Mouse (Mus musculus) erythroblast, embryonic 14.5 days (primary cell): Measurements from ENCODE around the gene Camsap1. TPM values are rescaled to one million over a fixed set of nuclear protein-coding genes. Genes with fewer than 3 reads are reported as not detected.

Experiments
- H3K27me3 ChIP-seq: 2 replicates; pipeline ENCODE4 v1.6.1; 2012; ENCODE audit warnings: inconsistent platforms; ENCODE audit not compliant: control insufficient read depth
- H3K36me3 ChIP-seq: 2 replicates; pipeline ENCODE4 v1.6.1; 2012; ENCODE audit warnings: mild to moderate bottlenecking, inconsistent platforms; ENCODE audit not compliant: control insufficient read depth
- H3K4me1 ChIP-seq: 2 replicates; pipeline ENCODE4 v1.6.1; 2012; ENCODE audit warnings: inconsistent platforms; ENCODE audit not compliant: control insufficient read depth
- H3K4me3 ChIP-seq: replicated peaks from 2 replicates; pipeline ENCODE3; 2012; ENCODE audit warnings: moderate library complexity, mild to moderate bottlenecking, inconsistent platforms
- H3K9me3 ChIP-seq: 2 replicates; pipeline ENCODE4 v1.6.1; 2012; ENCODE audit warnings: low read length, inconsistent platforms, mixed read lengths; ENCODE audit not compliant: control insufficient read depth
- GATA1 ChIP-seq: IDR thresholded peaks from 2 replicates; pipeline ENCODE4 v1.6.1; 2012; ENCODE audit warnings: low read length, inconsistent platforms, mixed read lengths
- TAL1 ChIP-seq: IDR thresholded peaks from 3 replicates; pipeline ENCODE4 v1.6.1; 2012; ENCODE audit warnings: low read length, inconsistent platforms, mixed read lengths
- polyA plus RNA-seq: library from polyadenylated mRNA; stranded (reverse); fragments of >175 nt; gene quantifications from 2 replicates; pipeline ENCODE4 v1.2.3, GENCODE M21; 2012

The Camsap1 gene
- polyA plus RNA-seq, 1 experiment: 0.75 TPM

GRCm38 (mm10) chr2:25986601-25987000 lies 3.5 kb upstream of the Camsap1 start:
- H3K36me3 ChIP-seq: peaks cover 2% of the 10 kb centered on the region
- no peak for TF ChIP-seq TAL1
- no peak for TF ChIP-seq GATA1
- H3K27me3 ChIP-seq: peaks cover 3% of the 10 kb centered on the region
- no peak overlapping the region for H3K4me3 ChIP-seq
- H3K9me3 ChIP-seq: no peaks in the 10 kb centered on the region
- H3K4me1 ChIP-seq: peaks cover 26% of the 10 kb centered on the region

- Histone ChIP-seq H3K4me1 (peaks cover 59% of the 10 kb centered on the region), H3K4me3 (peak overlapping the region; percentile 92), H3K36me3 (peaks cover 32% of the 10 kb centered on the region), H3K9me3 (no peaks in the 10 kb centered on the region), H3K27me3 (peaks cover 3% of the 10 kb centered on the region)
- TF ChIP-seq GATA1 (no peak), TAL1 (no peak)
Observed at GRCm38 (mm10) chr2:25982426-25983091, 523 bp downstream of the Camsap1 start.

- Histone ChIP-seq H3K4me3 (peak overlapping the region; percentile 92), H3K9me3 (no peaks in the 10 kb centered on the region), H3K36me3 (peaks cover 33% of the 10 kb centered on the region), H3K27me3 (peaks cover 3% of the 10 kb centered on the region), H3K4me1 (peaks cover 61% of the 10 kb centered on the region)
- TF ChIP-seq TAL1 (no peak), GATA1 (no peak)
Observed at GRCm38 (mm10) chr2:25982052-25982425, 1.0 kb downstream of the Camsap1 start.

GRCm38 (mm10) chr2:25978997-25979396 lies 4.1 kb downstream of the Camsap1 start:
- H3K4me3 ChIP-seq: no peak overlapping the region
- peaks cover 47% of the 10 kb centered on the region for H3K36me3 ChIP-seq
- H3K4me1 ChIP-seq: peaks cover 73% of the 10 kb centered on the region
- no peaks in the 10 kb centered on the region for H3K9me3 ChIP-seq
- TF ChIP-seq TAL1 (no peak), GATA1 (no peak)
- H3K27me3 ChIP-seq: no peaks in the 10 kb centered on the region

- Histone ChIP-seq H3K27me3 (no peaks in the 10 kb centered on the region), H3K36me3 (peaks cover 60% of the 10 kb centered on the region), H3K9me3 (no peaks in the 10 kb centered on the region), H3K4me3 (no peak overlapping the region), H3K4me1 (peaks cover 76% of the 10 kb centered on the region)
- TF ChIP-seq TAL1 (no peak), GATA1 (no peak)
Observed at GRCm38 (mm10) chr2:25977587-25978239, 5.4 kb downstream of the Camsap1 start.

GRCm38 (mm10) chr2:25975141-25975770 lies 7.8 kb downstream of the Camsap1 start:
- peaks cover 72% of the 10 kb centered on the region for H3K36me3 ChIP-seq
- peaks cover 65% of the 10 kb centered on the region for H3K4me1 ChIP-seq
- no peaks in the 10 kb centered on the region for H3K9me3 ChIP-seq
- H3K4me3 ChIP-seq: no peak overlapping the region
- no peak for TF ChIP-seq TAL1
- no peak for TF ChIP-seq GATA1
- no peaks in the 10 kb centered on the region for H3K27me3 ChIP-seq

GRCm38 (mm10) chr2:25970426-25970825 lies 12.7 kb downstream of the Camsap1 start:
- Histone ChIP-seq H3K9me3 (no peaks in the 10 kb centered on the region), H3K4me1 (peaks cover 34% of the 10 kb centered on the region), H3K36me3 (peaks cover 78% of the 10 kb centered on the region), H3K27me3 (no peaks in the 10 kb centered on the region), H3K4me3 (no peak overlapping the region)
- TF ChIP-seq GATA1: no peak
- TF ChIP-seq TAL1: no peak

- H3K4me3 ChIP-seq: no peak overlapping the region
- no peaks in the 10 kb centered on the region for H3K27me3 ChIP-seq
- TF ChIP-seq GATA1: no peak
- no peak for TF ChIP-seq TAL1
- H3K36me3 ChIP-seq: peaks cover 86% of the 10 kb centered on the region
- H3K4me1 ChIP-seq: peaks cover 31% of the 10 kb centered on the region
- no peaks in the 10 kb centered on the region for H3K9me3 ChIP-seq
Observed at GRCm38 (mm10) chr2:25969319-25969718, 13.8 kb downstream of the Camsap1 start.

- peaks cover 89% of the 10 kb centered on the region for H3K36me3 ChIP-seq
- H3K27me3 ChIP-seq: no peaks in the 10 kb centered on the region
Observed at GRCm38 (mm10) chr2:25949291-25949690, 33.8 kb downstream of the Camsap1 start.

More at GRCm38 (mm10) chr2:25949291-25949690, 33.8 kb downstream of the Camsap1 start:
- Histone ChIP-seq H3K4me3 (no peak overlapping the region), H3K4me1 (peaks cover 4% of the 10 kb centered on the region), H3K9me3 (no peaks in the 10 kb centered on the region)
- TF ChIP-seq GATA1 (no peak), TAL1 (no peak)
